Mouse (Mus musculus): ENCODE data around the gene Gm21983. TPM values are rescaled to one million over a fixed set of nuclear protein-coding genes. Genes with fewer than 3 reads are reported as not detected.

The Gm21983 gene
- total RNA-seq (2021), result not detected
- long read RNA-seq, experiment 1, result 0 reads
- long read RNA-seq, experiment 2, result 0 reads

GRCm38 (mm10) chr7:27180837-27181695, at the start of gene Gm21983, which contains the start of gene Mia:
TSS of gene Gm21983 (minus strand) at chr7:27181086.
TSS of gene Mia (minus strand) at chr7:27181157.
- no peak for DNase-seq (ENCODE audit: low spot score in 2 of 2)

- no peak for DNase-seq (ENCODE audit: low spot score in 2 of 2)
Measured at GRCm38 (mm10) chr7:27228865-27229264, 48.0 kb upstream of the Gm21983 start.

GRCm38 (mm10) chr7:27228281-27228821, 47.5 kb upstream of the Gm21983 start, which contains the start of gene Itpkc:
TSS of gene Itpkc (minus strand) at chr7:27228661.
- DNase-seq (ENCODE audit: low spot score in 2 of 2), result peak; percentile 82 to 92

- DNase-seq (ENCODE audit: low spot score in 2 of 2), result no peak
Measured at GRCm38 (mm10) chr7:27227676-27228075, 46.8 kb upstream of the Gm21983 start.

GRCm38 (mm10) chr7:27227276-27227675, 46.4 kb upstream of the Gm21983 start:
- DNase-seq (ENCODE audit: low spot score in 2 of 2), result no peak

GRCm38 (mm10) chr7:27224877-27225575, 44.1 kb upstream of the Gm21983 start:
- peak in 1 of 2 experiments; percentile 20 for DNase-seq (ENCODE audit: low spot score in 2 of 2)

GRCm38 (mm10) chr7:27222538-27222937, 41.7 kb upstream of the Gm21983 start:
- DNase-seq (ENCODE audit: low spot score in 2 of 2), result no peak

- DNase-seq (ENCODE audit: low spot score in 2 of 2), result no peak
Measured at GRCm38 (mm10) chr7:27221939-27222338, 41.1 kb upstream of the Gm21983 start.

- DNase-seq (ENCODE audit: low spot score in 2 of 2), result no peak
Measured at GRCm38 (mm10) chr7:27219937-27220336, 39.1 kb upstream of the Gm21983 start.

GRCm38 (mm10) chr7:27218586-27218985, 37.7 kb upstream of the Gm21983 start:
- DNase-seq (ENCODE audit: low spot score in 2 of 2), result no peak

- DNase-seq (ENCODE audit: low spot score in 2 of 2), result no peak
Measured at GRCm38 (mm10) chr7:27212626-27213025, 31.7 kb upstream of the Gm21983 start.

GRCm38 (mm10) chr7:27203730-27204449, 23.0 kb upstream of the Gm21983 start:
- DNase-seq (ENCODE audit: low spot score in 2 of 2), result no peak

- DNase-seq (ENCODE audit: low spot score in 2 of 2), result no peak
Measured at GRCm38 (mm10) chr7:27198779-27199178, 17.9 kb upstream of the Gm21983 start.

- no peak for DNase-seq (ENCODE audit: low spot score in 2 of 2)
Measured at GRCm38 (mm10) chr7:27198355-27198754, 17.5 kb upstream of the Gm21983 start.

- DNase-seq (ENCODE audit: low spot score in 2 of 2), result no peak
Measured at GRCm38 (mm10) chr7:27197634-27198033, 16.7 kb upstream of the Gm21983 start.

GRCm38 (mm10) chr7:27197136-27197535, 16.2 kb upstream of the Gm21983 start:
- no peak for DNase-seq (ENCODE audit: low spot score in 2 of 2)

- DNase-seq (ENCODE audit: low spot score in 2 of 2), result peak; percentile 87 to 95
Measured at GRCm38 (mm10) chr7:27195681-27196611, 15.1 kb upstream of the Gm21983 start, which contains the start of the genes BC024978 and Snrpa. TSS of gene BC024978 (plus strand) at chr7:27195781. TSS of gene Snrpa (minus strand) at chr7:27196271.

- DNase-seq (ENCODE audit: low spot score in 2 of 2), result no peak
Measured at GRCm38 (mm10) chr7:27193731-27194130, 12.8 kb upstream of the Gm21983 start.

GRCm38 (mm10) chr7:27192434-27192833, 11.5 kb upstream of the Gm21983 start:
- DNase-seq (ENCODE audit: low spot score in 2 of 2), result no peak

Measured in gastrocnemius, postnatal 4 days (tissue).